Mouse (Mus musculus) heart, postnatal 10 days (tissue): ENCODE measurements around the gene Pxylp1. TPM values are rescaled to one million over a fixed set of nuclear protein-coding genes. Genes with fewer than 3 reads are reported as not detected.

Experiments
- DNase-seq, 2 experiments: peaks; one replicate each; pipeline ENCODE4 v3.0.0; 2021
- intact Hi-C: fragments of 180-260 bp; cut with DNase I; formaldehyde crosslinking; loops from one replicate; pipeline ENCODE4 v1.15.1; 2025
- total RNA-seq, 2 experiments: library from RNA; stranded (reverse); gene quantifications; 2 replicates each; pipeline ENCODE4 v1.2.3; 2021

Gene Pxylp1
- total RNA-seq, 2 experiments from 2014 or later = 15.6 to 17.0 TPM

- DNase-seq = no peak
- intact Hi-C loops = no loop called here
Measured at GRCm38 (mm10) chr9:96828071-96828470, 64.4 kb downstream of the Pxylp1 start.

GRCm38 (mm10) chr9:96827002-96827785, 65.3 kb downstream of the Pxylp1 start:
- DNase-seq = no peak
- intact Hi-C loops = no loop called here

- no peak for DNase-seq
- intact Hi-C loops = no loop called here
Measured at GRCm38 (mm10) chr9:96824857-96825256, 67.6 kb downstream of the Pxylp1 start.

GRCm38 (mm10) chr9:96824026-96824425, 68.4 kb downstream of the Pxylp1 start:
- DNase-seq = peak in 1 of 2 experiments; percentile 40
- intact Hi-C loops = no loop called here

GRCm38 (mm10) chr9:96823541-96823940, 68.9 kb downstream of the Pxylp1 start:
- no peak for DNase-seq
- intact Hi-C loops = no loop called here

- intact Hi-C loops = no loop called here
- no peak for DNase-seq
Measured at GRCm38 (mm10) chr9:96823005-96823404, 69.5 kb downstream of the Pxylp1 start.

GRCm38 (mm10) chr9:96818822-96819481, 73.5 kb downstream of the Pxylp1 start:
- no peak for DNase-seq
- intact Hi-C loops = loop anchor here (1.0 to 2.0 kb wide), 3 partner anchors 60 to 246 kb away; no protein-coding TSS in a partner anchor

- intact Hi-C loops = loop anchor here (1.0 to 2.0 kb wide), 3 partner anchors 59 to 245 kb away; no protein-coding TSS in a partner anchor
- peak; percentile 65 to 77 for DNase-seq
Measured at GRCm38 (mm10) chr9:96818128-96818821, 74.2 kb downstream of the Pxylp1 start.

GRCm38 (mm10) chr9:96811996-96812395, 80.5 kb downstream of the Pxylp1 start:
- no peak for DNase-seq
- intact Hi-C loops = no loop called here

GRCm38 (mm10) chr9:96800131-96800825, 92.2 kb downstream of the Pxylp1 start:
- intact Hi-C loops = no loop called here
- DNase-seq = no peak

- no peak for DNase-seq
- intact Hi-C loops = no loop called here
Measured at GRCm38 (mm10) chr9:96797311-96797710, 95.2 kb downstream of the Pxylp1 start.

GRCm38 (mm10) chr9:96795399-96795928, 97.0 kb downstream of the Pxylp1 start:
- DNase-seq = peak; percentile 46 to 61
- intact Hi-C loops = no loop called here

- no peak for DNase-seq
- intact Hi-C loops = no loop called here
Measured at GRCm38 (mm10) chr9:96794601-96795000, 97.9 kb downstream of the Pxylp1 start.

- no peak for DNase-seq
- intact Hi-C loops = no loop called here
Measured at GRCm38 (mm10) chr9:96792543-96792942, 99.9 kb downstream of the Pxylp1 start.

GRCm38 (mm10) chr9:96790389-96791007, 102.0 kb downstream of the Pxylp1 start:
- intact Hi-C loops = no loop called here

GRCm38 (mm10) chr9:96789906-96790305, 102.6 kb downstream of the Pxylp1 start:
- intact Hi-C loops = no loop called here

More at GRCm38 (mm10) chr9:96790389-96791007, 102.0 kb downstream of the Pxylp1 start:
- no peak for DNase-seq

GRCm38 (mm10) chr9:96787797-96788196, 104.7 kb downstream of the Pxylp1 start:
- intact Hi-C loops = no loop called here
- DNase-seq = no peak

More at GRCm38 (mm10) chr9:96789906-96790305, 102.6 kb downstream of the Pxylp1 start:
- no peak for DNase-seq

- intact Hi-C loops = no loop called here
- no peak for DNase-seq
Measured at GRCm38 (mm10) chr9:96785871-96786342, 106.6 kb downstream of the Pxylp1 start.

GRCm38 (mm10) chr9:96785187-96785586, 107.3 kb downstream of the Pxylp1 start:
- intact Hi-C loops = no loop called here
- DNase-seq = no peak

- no peak for DNase-seq
- intact Hi-C loops = no loop called here
Measured at GRCm38 (mm10) chr9:96783667-96784066, 108.8 kb downstream of the Pxylp1 start.
